Mouse (Mus musculus) spleen, adult 2 months (tissue): ENCODE data around the gene Endou.

Experiments
- CTCF ChIP-seq: fragments of 200-500 bp; IDR thresholded peaks from 2 replicates; pipeline ENCODE4 v1.5.1; 2011; ENCODE audit warnings: mild to moderate bottlenecking, inconsistent platforms; ENCODE audit not compliant: insufficient read depth, insufficient read length, insufficient replicate concordance; ENCODE audit errors: extremely low read depth
- POLR2A ChIP-seq: fragments of 200-500 bp; IDR thresholded peaks from 2 replicates; pipeline ENCODE4 v1.6.1; 2011; ENCODE audit warnings: low read depth, low read length, inconsistent platforms

DNA sequence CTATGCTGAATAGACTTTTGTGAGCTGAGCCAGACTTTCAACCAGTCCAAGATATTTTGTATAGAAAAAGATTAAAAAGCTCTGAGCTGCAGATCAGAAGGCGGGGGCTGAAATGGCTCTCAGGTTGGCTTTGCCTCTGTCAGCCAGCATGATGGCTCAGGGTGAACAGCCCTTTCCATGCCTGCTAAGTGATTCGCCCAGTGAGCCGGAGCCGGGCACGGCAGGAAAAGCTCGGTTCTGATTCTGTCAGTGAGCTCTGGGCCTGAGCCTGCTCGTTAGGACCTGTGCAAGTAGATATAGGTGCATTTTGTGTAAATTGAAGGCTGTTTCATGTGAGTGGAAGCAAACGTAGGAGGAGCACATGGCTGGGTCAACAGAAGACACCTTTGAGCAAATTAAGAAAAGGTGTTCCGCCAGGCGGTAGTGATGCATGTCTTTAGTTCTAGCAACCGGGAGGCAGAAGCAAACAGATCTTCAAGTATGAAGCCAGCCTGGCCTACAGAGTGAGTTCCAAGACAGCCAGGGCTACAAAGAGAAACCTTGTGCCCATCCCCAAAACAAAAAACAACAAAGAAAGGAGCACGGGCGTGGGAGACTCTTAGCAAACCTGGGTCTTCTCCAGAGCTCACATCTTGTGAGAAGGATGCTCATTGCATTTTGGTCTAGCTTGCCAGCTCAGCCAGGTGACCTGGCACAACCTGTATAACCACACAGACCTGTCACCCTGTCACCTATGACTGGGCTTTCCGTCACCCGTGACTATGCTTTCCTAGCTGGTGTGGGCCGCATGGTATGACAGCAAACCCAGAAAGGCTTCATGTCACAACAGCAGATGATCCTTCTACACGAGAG, 6.6 kb downstream of the Endou start:
- no peak for TF ChIP-seq CTCF
- no peak for TF ChIP-seq POLR2A
